Mouse (Mus musculus) left cerebral cortex, adult 2 months (tissue): ENCODE results near the gene Tmed8. TPM values are rescaled to one million over a fixed set of nuclear protein-coding genes. Genes with fewer than 3 reads are reported as not detected.
"Not testable (repeated sequence)": the region's sequence is repeated elsewhere in the genome, so short reads cannot be mapped to it uniquely, and the experiment has no call there.

Experiments used
- DNase-seq, 2 experiments: peaks; one replicate each; pipeline ENCODE4 v3.0.0; 2021 to 2022; ENCODE audit warnings: low spot score in 2 of 2, mixed read lengths in 1 of 2; ENCODE audit errors: extremely low spot score in 1 of 2
- H3K27ac ChIP-seq: fragments of 200-600 bp; 2 replicates; pipeline ENCODE4 v1.8.1; 2022
- H3K4me3 ChIP-seq: fragments of 200-600 bp; 2 replicates; pipeline ENCODE4 v1.8.1; 2022
- CTCF ChIP-seq: fragments of 200-600 bp; IDR thresholded peaks from 2 replicates; pipeline ENCODE4 v1.8.1; 2022; ENCODE audit warnings: antibody characterized with exemption, mild to moderate bottlenecking, moderate library complexity
- intact Hi-C: fragments of 180-260 bp; cut with DNase I; formaldehyde crosslinking; loops from one replicate; pipeline ENCODE4 v1.15.1; 2025
- total RNA-seq, 2 experiments: library from RNA; stranded (reverse); gene quantifications; 2 replicates each; pipeline ENCODE4 v1.2.3; 2021

The Tmed8 gene
- total RNA-seq, 2 experiments from 2014 or later: 27.5 to 29.5 TPM

GRCm38 (mm10) chr12:87201694-87202093, 1.4 kb upstream of the Tmed8 start:
- intact Hi-C loops: no loop called here
- H3K4me3 ChIP-seq: no peak overlapping the region
- no peak overlapping the region for H3K27ac ChIP-seq
- no peak for DNase-seq
- no peak for TF ChIP-seq CTCF

GRCm38 (mm10) chr12:87199206-87199972, 865 bp downstream of the Tmed8 start, which contains the start of gene Samd15:
Gene Samd15 (plus strand): TSS chr12:87199723.
- peak within 1 kb of the TSS; percentile 98 for H3K4me3 ChIP-seq
- no peak for TF ChIP-seq CTCF

GRCm38 (mm10) chr12:87198792-87199191, 1.5 kb downstream of the Tmed8 start:
- intact Hi-C loops: loop anchor here (5.0 kb wide), 1 partner anchor 51 kb away; the partner anchor contains the start of genes Gstz1 and Pomt2
- DNase-seq: no peak
- no peak for TF ChIP-seq CTCF
- Histone ChIP-seq H3K4me3 (peak overlapping the region; percentile 98), H3K27ac (no peak overlapping the region)

More at GRCm38 (mm10) chr12:87199206-87199972, 865 bp downstream of the Tmed8 start, which contains the start of gene Samd15:
- DNase-seq: peak; percentile 38 to 45
- H3K27ac ChIP-seq: peak within 1 kb of the TSS; percentile 93
- intact Hi-C loops: loop anchor here (5.0 kb wide), 1 partner anchor 52 kb away; the partner anchor contains the start of genes Gstz1 and Pomt2

- intact Hi-C loops: loop anchor here (5.0 kb wide), 1 partner anchor 49 kb away; the partner anchor contains the start of genes Gstz1 and Pomt2
- DNase-seq: no peak
- Histone ChIP-seq H3K27ac (no peak overlapping the region), H3K4me3 (no peak overlapping the region)
- no peak for TF ChIP-seq CTCF
Measured at GRCm38 (mm10) chr12:87196310-87196709, 3.9 kb downstream of the Tmed8 start.

- intact Hi-C loops: loop anchor here (5.0 kb wide), 1 partner anchor 48 kb away; the partner anchor contains the start of genes Gstz1 and Pomt2
- no peak for DNase-seq
- no peak overlapping the region for H3K4me3 ChIP-seq
- no peak for TF ChIP-seq CTCF
- H3K27ac ChIP-seq: no peak overlapping the region
Measured at GRCm38 (mm10) chr12:87195069-87195468, 5.2 kb downstream of the Tmed8 start.

GRCm38 (mm10) chr12:87193008-87193407, 7.2 kb downstream of the Tmed8 start:
- DNase-seq: no peak
- intact Hi-C loops: no loop called here
- no peak for TF ChIP-seq CTCF
- Histone ChIP-seq H3K27ac (no peak overlapping the region), H3K4me3 (no peak overlapping the region)

- no peak for DNase-seq
- Histone ChIP-seq H3K4me3 (no peak overlapping the region), H3K27ac (no peak overlapping the region)
- no peak for TF ChIP-seq CTCF
- intact Hi-C loops: no loop called here
Measured at GRCm38 (mm10) chr12:87177631-87178030, 22.6 kb downstream of the Tmed8 start.

- intact Hi-C loops: no loop called here
- Histone ChIP-seq H3K27ac (peak overlapping the region; percentile 18; the same call in 1 of the 2 replicates), H3K4me3 (no peak overlapping the region)
- no peak for DNase-seq
- TF ChIP-seq CTCF: no peak
Measured at GRCm38 (mm10) chr12:87175194-87175946, 24.9 kb downstream of the Tmed8 start.

- Histone ChIP-seq H3K4me3 (no peak overlapping the region), H3K27ac (no peak overlapping the region)
- TF ChIP-seq CTCF: no peak
- intact Hi-C loops: no loop called here
- DNase-seq: no peak
Measured at GRCm38 (mm10) chr12:87160815-87161214, 39.4 kb downstream of the Tmed8 start.

- no peak for TF ChIP-seq CTCF
- Histone ChIP-seq H3K4me3 (no peak overlapping the region), H3K27ac (no peak overlapping the region)
- intact Hi-C loops: no loop called here
- DNase-seq: no peak
Measured at GRCm38 (mm10) chr12:87160310-87160709, 39.9 kb downstream of the Tmed8 start.

- intact Hi-C loops: no loop called here
- Histone ChIP-seq H3K27ac (no peak overlapping the region), H3K4me3 (no peak overlapping the region)
- TF ChIP-seq CTCF: no peak
- no peak for DNase-seq
Measured at GRCm38 (mm10) chr12:87158099-87158498, 42.2 kb downstream of the Tmed8 start.

GRCm38 (mm10) chr12:87157361-87157760, 42.9 kb downstream of the Tmed8 start:
- no peak for DNase-seq
- Histone ChIP-seq H3K27ac (no peak overlapping the region), H3K4me3 (no peak overlapping the region)
- intact Hi-C loops: no loop called here
- no peak for TF ChIP-seq CTCF

- DNase-seq, intact Hi-C loops, H3K27ac ChIP-seq, H3K4me3 ChIP-seq: not testable (repeated sequence)
Measured at GRCm38 (mm10) chr12:87154448-87154847, 45.8 kb downstream of the Tmed8 start.
